Mouse (Mus musculus): ENCODE measurements at regions not wholly inside any gene's neighbourhood (a gene's known extent, or its start where the extent isn't known, plus 50 kb on each side); places are given as distances from the start of the nearest gene placed in this dataset.
"Not testable (repeated sequence)": the region's sequence is repeated elsewhere in the genome, so short reads cannot be mapped to it uniquely, and the experiment has no call there.

- DNase-seq: no peak
Observed at GRCm38 (mm10) chr14:71103955-71104354, 504.3 kb upstream of the Fam160b2 start.

- no peak for DNase-seq
Observed at GRCm38 (mm10) chr14:71095661-71096422, 496.2 kb upstream of the Fam160b2 start.

GRCm38 (mm10) chr14:71092626-71093326 is 493.1 kb upstream of the Fam160b2 start:
- DNase-seq: peak; percentile 5

- no peak for DNase-seq
Observed at GRCm38 (mm10) chr14:71085721-71086120, 486.1 kb upstream of the Fam160b2 start.

- no peak for DNase-seq
Observed at GRCm38 (mm10) chr14:71082327-71082726, 482.7 kb upstream of the Fam160b2 start.

- DNase-seq: no peak
Observed at GRCm38 (mm10) chr14:71075671-71076070, 476.0 kb upstream of the Fam160b2 start.

GRCm38 (mm10) chr14:71074019-71074418 is 474.4 kb upstream of the Fam160b2 start:
- DNase-seq: no peak

GRCm38 (mm10) chr14:71065669-71066068 is 466.0 kb upstream of the Fam160b2 start:
- DNase-seq: no peak

GRCm38 (mm10) chr14:71056601-71057000 is 457.0 kb upstream of the Fam160b2 start:
- no peak for DNase-seq

- no peak for DNase-seq
Observed at GRCm38 (mm10) chr14:71055480-71055879, 455.8 kb upstream of the Fam160b2 start.

- no peak for DNase-seq
Observed at GRCm38 (mm10) chr14:71053788-71054641, 454.4 kb upstream of the Fam160b2 start.

- DNase-seq: no peak
Observed at GRCm38 (mm10) chr14:71047096-71047495, 447.5 kb upstream of the Fam160b2 start.

GRCm38 (mm10) chr14:71043879-71044770 is 444.5 kb upstream of the Fam160b2 start:
- DNase-seq: not testable (repeated sequence)

- no peak for DNase-seq
Observed at GRCm38 (mm10) chr14:71036620-71037019, 437.0 kb upstream of the Fam160b2 start.

- no peak for DNase-seq
Observed at GRCm38 (mm10) chr14:71033586-71033985, 434.0 kb upstream of the Fam160b2 start.

- no peak for DNase-seq
Observed at GRCm38 (mm10) chr14:71030164-71030880, 430.7 kb upstream of the Fam160b2 start.

Measured in right cerebral cortex, postnatal 14 days (tissue).